Mouse (Mus musculus): Measurements from ENCODE around the gene Olig1. TPM values are rescaled to one million over a fixed set of nuclear protein-coding genes. Genes with fewer than 3 reads are reported as not detected.

Gene Olig1
- polyA plus RNA-seq, 1 experiment from 2014 or later, result not detected

DNA sequence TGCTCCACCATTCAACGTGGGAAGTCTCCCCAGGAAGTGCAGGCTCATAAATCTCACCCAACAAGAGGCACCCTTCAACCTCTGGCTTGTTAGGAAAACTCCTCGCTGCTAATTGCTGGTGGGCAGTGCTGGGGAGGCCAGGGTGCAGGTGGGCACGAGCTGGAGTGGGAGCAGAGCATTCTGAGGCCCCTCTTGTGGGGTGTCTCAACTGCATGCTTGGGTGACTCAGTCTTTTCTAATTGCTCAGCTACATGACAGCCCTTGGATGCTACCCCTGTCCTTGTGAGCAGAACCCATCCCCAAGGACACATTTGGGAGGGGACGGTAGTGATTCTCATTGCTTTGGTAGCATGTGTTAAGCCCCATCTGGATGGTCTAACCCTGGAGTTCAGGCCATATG lies 28.2 kb downstream of the Olig1 start:
- no peak overlapping the region for H3K9ac ChIP-seq (ENCODE audit: low read depth, low read length)
- H3K27me3 ChIP-seq (replicated peaks; ENCODE audit: control insufficient read depth, insufficient read depth, low read length), result peaks cover 20% of the 10 kb centered on the region
- no peaks in the 10 kb centered on the region for H3K36me3 ChIP-seq (ENCODE audit: control insufficient read depth, insufficient read depth, low read length)
- H3K4me1 ChIP-seq (replicated peaks; ENCODE audit: control insufficient read depth, insufficient read depth, low read length), result no peaks in the 10 kb centered on the region
- DNase-seq (ENCODE audit: low spot score) (no peak), ATAC-seq (replicated peaks; ENCODE audit: low FRiP score) (no peak)
- H3K9me3 ChIP-seq (ENCODE audit: control insufficient read depth, low read length), result no peaks in the 10 kb centered on the region
- H3K4me3 ChIP-seq (ENCODE audit: low read depth, low read length), result no peak overlapping the region
- no peak overlapping the region for H3K27ac ChIP-seq (ENCODE audit: low read depth, low read length)
- H3K4me2 ChIP-seq, result no peak overlapping the region
- 37% methylated on average over 4 of the region's 4 CpGs for WGBS

DNA sequence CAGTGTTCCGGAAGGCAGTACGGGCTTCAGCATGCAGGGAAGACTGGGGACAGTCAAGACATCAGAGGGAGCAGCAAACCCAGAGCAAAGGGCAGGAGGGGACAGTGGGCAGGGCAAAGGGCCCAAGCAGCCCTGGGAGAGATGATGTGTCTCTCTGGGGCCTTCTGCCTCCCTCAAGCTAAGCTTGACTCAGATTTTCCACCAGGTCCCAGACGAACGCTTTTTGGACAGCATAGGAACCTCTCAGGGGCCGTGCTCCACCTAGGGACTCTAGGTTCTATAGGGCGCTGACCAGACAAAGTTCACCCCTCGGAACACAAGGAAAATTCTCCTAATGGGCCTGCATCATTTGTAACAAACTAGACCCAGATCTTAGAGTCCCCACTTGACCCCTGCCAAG lies 29.8 kb downstream of the Olig1 start:
- Histone ChIP-seq H3K9ac (ENCODE audit: low read depth, low read length) (no peak overlapping the region), H3K27me3 (replicated peaks; ENCODE audit: control insufficient read depth, insufficient read depth, low read length) (peaks cover 37% of the 10 kb centered on the region), H3K4me3 (ENCODE audit: low read depth, low read length) (no peak overlapping the region), H3K9me3 (ENCODE audit: control insufficient read depth, low read length) (no peaks in the 10 kb centered on the region), H3K36me3 (ENCODE audit: control insufficient read depth, insufficient read depth, low read length) (no peaks in the 10 kb centered on the region), H3K4me2 (no peak overlapping the region), H3K4me1 (replicated peaks; ENCODE audit: control insufficient read depth, insufficient read depth, low read length) (no peaks in the 10 kb centered on the region), H3K27ac (ENCODE audit: low read depth, low read length) (no peak overlapping the region)
- 80% methylated on average over 7 of the region's 7 CpGs for WGBS
- no peak for ATAC-seq (replicated peaks; ENCODE audit: low FRiP score)
- DNase-seq (ENCODE audit: low spot score), result no peak

DNA sequence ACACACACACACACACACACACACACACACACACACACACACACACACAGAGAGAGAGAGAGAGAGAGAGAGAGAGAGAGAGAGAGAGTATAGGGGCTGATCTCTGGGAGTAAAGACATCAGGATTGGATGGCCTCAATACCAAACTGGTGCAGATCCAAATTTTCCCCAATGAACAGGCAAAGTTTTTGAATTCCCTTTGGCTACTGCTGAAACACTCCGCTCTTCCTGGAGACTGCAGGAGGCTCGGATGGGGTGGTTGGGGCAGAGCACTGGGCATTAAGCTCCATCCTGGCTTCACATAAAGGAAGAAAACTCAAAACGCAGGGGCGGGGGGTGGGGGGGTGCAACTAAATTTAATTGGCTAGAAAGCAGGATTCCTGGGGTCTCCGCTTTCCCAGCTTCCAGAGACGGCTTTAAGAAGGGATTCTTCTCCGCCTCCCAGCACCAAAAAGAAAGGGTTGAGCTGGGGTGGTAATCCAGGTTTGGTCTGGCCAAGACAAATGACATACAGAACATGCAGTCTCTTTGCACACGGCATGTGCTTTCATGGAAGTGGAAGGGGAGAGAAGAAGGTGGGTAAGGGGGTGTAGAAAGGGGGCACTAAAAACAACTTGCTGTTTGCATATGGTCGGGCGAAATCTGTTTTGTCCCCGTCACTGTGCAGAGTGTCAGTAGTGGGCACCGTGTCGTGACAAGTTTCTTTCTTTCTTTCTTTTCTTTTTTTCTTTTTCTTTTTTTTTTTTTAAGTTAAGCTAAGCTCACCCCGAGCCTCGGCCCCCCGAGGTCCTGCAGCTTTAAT lies 31.3 kb downstream of the Olig1 start:
- no peak overlapping the region for H3K4me2 ChIP-seq
- H3K27ac ChIP-seq (ENCODE audit: low read depth, low read length), result no peak overlapping the region
- ATAC-seq (replicated peaks; ENCODE audit: low FRiP score), result no peak
- no peaks in the 10 kb centered on the region for H3K36me3 ChIP-seq (ENCODE audit: control insufficient read depth, insufficient read depth, low read length)
- no peak for DNase-seq (ENCODE audit: low spot score)
- no peak overlapping the region for H3K9ac ChIP-seq (ENCODE audit: low read depth, low read length)
- H3K4me1 ChIP-seq (replicated peaks; ENCODE audit: control insufficient read depth, insufficient read depth, low read length), result no peaks in the 10 kb centered on the region
- peaks cover 45% of the 10 kb centered on the region for H3K27me3 ChIP-seq (replicated peaks; ENCODE audit: control insufficient read depth, insufficient read depth, low read length)
- 52% methylated on average over 16 of the region's 16 CpGs for WGBS
- no peaks in the 10 kb centered on the region for H3K9me3 ChIP-seq (ENCODE audit: control insufficient read depth, low read length)
- no peak overlapping the region for H3K4me3 ChIP-seq (ENCODE audit: low read depth, low read length)

DNA sequence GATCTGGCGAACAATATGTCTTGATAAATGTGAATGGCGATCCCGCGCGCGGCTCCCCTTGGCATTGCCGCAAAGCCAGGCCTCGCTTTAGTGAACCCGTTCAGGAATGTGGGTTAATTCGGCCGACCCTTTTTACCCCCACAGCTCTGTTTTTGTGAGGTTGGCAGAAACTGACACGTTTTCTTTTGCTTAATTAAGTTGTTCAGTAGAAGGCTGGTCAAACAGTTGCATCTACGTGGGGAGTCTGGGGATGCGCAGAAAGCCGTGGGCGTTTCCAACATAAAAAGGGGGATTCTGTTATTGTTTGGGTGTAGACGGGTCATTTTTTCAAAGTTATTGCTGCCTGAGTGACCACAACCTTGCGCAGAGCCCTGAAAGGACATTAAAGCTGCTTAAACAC lies 31.9 kb downstream of the Olig1 start:
- Histone ChIP-seq H3K36me3 (ENCODE audit: control insufficient read depth, insufficient read depth, low read length) (no peaks in the 10 kb centered on the region), H3K4me1 (replicated peaks; ENCODE audit: control insufficient read depth, insufficient read depth, low read length) (no peaks in the 10 kb centered on the region), H3K27me3 (replicated peaks; ENCODE audit: control insufficient read depth, insufficient read depth, low read length) (peaks cover 46% of the 10 kb centered on the region), H3K4me2 (no peak overlapping the region), H3K9me3 (ENCODE audit: control insufficient read depth, low read length) (no peaks in the 10 kb centered on the region), H3K9ac (ENCODE audit: low read depth, low read length) (no peak overlapping the region), H3K4me3 (ENCODE audit: low read depth, low read length) (no peak overlapping the region), H3K27ac (ENCODE audit: low read depth, low read length) (no peak overlapping the region)
- ATAC-seq (replicated peaks; ENCODE audit: low FRiP score) (no peak), DNase-seq (ENCODE audit: low spot score) (no peak)
- WGBS, result 62% methylated on average over 18 of the region's 18 CpGs

DNA sequence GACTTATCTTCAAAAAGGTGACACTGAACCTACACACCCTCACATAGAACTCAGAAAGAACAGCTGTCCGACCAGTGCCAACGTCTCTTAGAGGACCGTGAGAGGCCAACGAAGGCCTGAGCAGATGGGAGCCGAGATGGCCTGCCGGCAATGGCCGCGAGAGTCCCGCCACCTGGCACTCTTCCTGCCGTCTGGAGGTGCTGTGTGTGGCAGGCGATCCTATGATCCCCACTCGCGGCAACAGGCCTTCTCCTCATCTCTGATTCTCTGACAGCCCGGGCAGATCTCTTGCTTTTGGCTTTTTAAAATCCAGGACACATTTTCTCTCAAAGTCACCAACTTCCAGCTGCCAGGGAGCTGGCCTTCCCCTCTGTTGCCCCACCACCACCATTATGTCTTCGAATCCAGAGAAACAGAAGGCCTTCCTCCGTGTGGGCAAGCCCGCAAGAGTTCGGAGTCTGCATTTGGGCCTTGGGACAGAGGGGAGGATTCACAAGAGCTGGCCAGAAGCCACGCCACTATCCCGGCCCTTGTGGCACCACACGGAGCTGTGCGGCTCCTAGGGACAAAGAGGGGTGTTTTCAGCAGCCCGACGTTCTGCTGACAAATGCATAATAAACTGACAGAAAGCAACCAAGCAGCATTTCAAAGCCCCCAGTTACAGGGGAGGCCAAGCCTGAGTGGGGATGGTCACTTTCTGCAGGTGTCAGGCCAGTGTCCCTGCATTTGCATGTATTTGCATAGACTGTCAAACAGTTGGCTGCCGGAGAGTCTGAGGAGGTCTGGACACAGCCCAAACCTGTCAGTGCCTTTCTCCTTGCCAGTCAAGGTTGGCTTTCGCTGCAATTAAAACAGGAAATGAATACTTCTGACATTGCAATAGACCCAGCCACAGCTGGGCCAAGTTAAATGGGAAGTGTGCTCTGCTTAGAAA lies 34.5 kb downstream of the Olig1 start:
- H3K4me3 ChIP-seq (ENCODE audit: low read depth, low read length), result no peak overlapping the region
- ATAC-seq (replicated peaks; ENCODE audit: low FRiP score) (no peak), DNase-seq (ENCODE audit: low spot score) (no peak)
- H3K4me2 ChIP-seq, result no peak overlapping the region
- no peaks in the 10 kb centered on the region for H3K4me1 ChIP-seq (replicated peaks; ENCODE audit: control insufficient read depth, insufficient read depth, low read length)
- no peak overlapping the region for H3K9ac ChIP-seq (ENCODE audit: low read depth, low read length)
- H3K27ac ChIP-seq (ENCODE audit: low read depth, low read length), result no peak overlapping the region
- 52% methylated on average over 26 of the region's 26 CpGs for WGBS
- H3K9me3 ChIP-seq (ENCODE audit: control insufficient read depth, low read length), result no peaks in the 10 kb centered on the region
- no peaks in the 10 kb centered on the region for H3K36me3 ChIP-seq (ENCODE audit: control insufficient read depth, insufficient read depth, low read length)
- H3K27me3 ChIP-seq (replicated peaks; ENCODE audit: control insufficient read depth, insufficient read depth, low read length), result peaks cover 49% of the 10 kb centered on the region

DNA sequence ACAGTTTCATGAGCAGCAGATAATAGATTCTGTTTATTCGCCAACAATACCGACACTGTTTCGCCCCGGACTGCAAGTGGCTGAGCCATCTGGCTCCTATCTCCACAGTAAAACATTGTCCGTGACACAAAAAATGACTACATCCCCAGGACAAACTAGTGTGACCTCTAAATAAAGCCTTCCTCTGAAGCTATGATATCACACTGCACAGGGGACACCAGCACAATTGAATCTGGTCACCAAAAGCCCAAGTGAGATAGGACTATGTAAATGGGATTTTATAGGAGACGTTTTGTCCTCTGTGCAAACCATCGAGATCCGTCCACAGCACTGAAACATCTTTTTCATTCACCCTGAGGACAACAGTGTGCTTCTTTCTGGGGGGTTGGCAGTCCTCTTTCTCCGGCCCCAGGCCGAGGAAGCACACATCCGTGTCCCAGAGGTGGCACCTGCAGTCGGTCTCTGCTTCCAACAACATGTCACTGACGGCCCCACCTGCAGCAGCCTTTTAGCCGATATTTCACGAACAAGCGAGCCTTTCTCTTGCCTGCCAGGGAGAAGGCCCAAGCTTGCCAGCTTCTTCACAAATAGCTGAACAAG lies 36.0 kb downstream of the Olig1 start:
- H3K9ac ChIP-seq (ENCODE audit: low read depth, low read length), result no peak overlapping the region
- no peaks in the 10 kb centered on the region for H3K9me3 ChIP-seq (ENCODE audit: control insufficient read depth, low read length)
- 74% methylated on average over 16 of the region's 16 CpGs for WGBS
- H3K36me3 ChIP-seq (ENCODE audit: control insufficient read depth, insufficient read depth, low read length), result no peaks in the 10 kb centered on the region
- H3K4me2 ChIP-seq, result no peak overlapping the region
- H3K27ac ChIP-seq (ENCODE audit: low read depth, low read length), result no peak overlapping the region
- H3K4me1 ChIP-seq (replicated peaks; ENCODE audit: control insufficient read depth, insufficient read depth, low read length), result no peaks in the 10 kb centered on the region
- ATAC-seq (replicated peaks; ENCODE audit: low FRiP score) (no peak), DNase-seq (ENCODE audit: low spot score) (no peak)
- H3K27me3 ChIP-seq (replicated peaks; ENCODE audit: control insufficient read depth, insufficient read depth, low read length), result peaks cover 45% of the 10 kb centered on the region
- H3K4me3 ChIP-seq (ENCODE audit: low read depth, low read length), result no peak overlapping the region

DNA sequence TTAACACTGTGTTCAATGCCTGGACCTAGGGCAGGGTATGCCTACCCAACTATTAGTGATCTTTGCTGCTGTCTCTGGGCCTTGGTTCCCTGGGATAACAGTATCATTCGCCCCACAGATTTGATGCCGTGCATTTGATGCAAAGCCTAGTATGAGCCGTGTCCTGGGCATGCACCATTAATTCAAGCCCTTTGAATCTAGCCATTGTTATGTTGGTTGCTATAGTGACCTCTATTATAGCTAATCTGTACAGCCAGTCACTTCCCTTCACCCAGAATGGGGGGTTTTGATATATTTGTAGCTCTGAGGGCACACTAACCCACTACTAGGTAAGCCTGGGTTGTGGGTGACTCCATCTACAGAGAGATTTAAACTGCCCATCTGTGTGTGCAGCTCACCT lies 40.3 kb downstream of the Olig1 start:
- ATAC-seq (replicated peaks; ENCODE audit: low FRiP score) (no peak), DNase-seq (ENCODE audit: low spot score) (no peak)
- Histone ChIP-seq H3K4me1 (replicated peaks; ENCODE audit: control insufficient read depth, insufficient read depth, low read length) (no peaks in the 10 kb centered on the region), H3K27ac (ENCODE audit: low read depth, low read length) (no peak overlapping the region), H3K4me2 (no peak overlapping the region), H3K4me3 (ENCODE audit: low read depth, low read length) (no peak overlapping the region), H3K9me3 (ENCODE audit: control insufficient read depth, low read length) (no peaks in the 10 kb centered on the region), H3K27me3 (replicated peaks; ENCODE audit: control insufficient read depth, insufficient read depth, low read length) (peaks cover 22% of the 10 kb centered on the region), H3K36me3 (ENCODE audit: control insufficient read depth, insufficient read depth, low read length) (no peaks in the 10 kb centered on the region), H3K9ac (ENCODE audit: low read depth, low read length) (no peak overlapping the region)
- WGBS, result 79% methylated on average over 3 of the region's 3 CpGs

DNA sequence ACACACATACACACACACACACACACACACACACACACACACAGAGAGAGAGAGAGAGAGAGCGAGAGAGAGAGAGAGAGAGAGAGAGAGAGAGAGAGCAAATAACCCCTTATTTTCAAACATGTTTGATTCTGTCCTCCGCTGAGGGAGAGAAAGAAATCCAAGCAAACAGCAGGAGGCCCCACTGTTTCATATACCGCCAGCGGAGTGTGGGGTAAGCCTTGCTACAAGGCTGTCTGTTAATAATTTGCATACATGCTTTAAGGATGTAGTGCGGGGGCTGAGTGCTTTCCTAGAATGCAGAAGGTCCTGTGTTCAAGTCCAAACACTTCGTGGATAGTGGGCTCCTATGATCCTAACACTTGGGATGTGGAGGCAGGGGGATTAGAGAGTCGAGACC lies 43.3 kb downstream of the Olig1 start:
- Histone ChIP-seq H3K4me3 (ENCODE audit: low read depth, low read length) (no peak overlapping the region), H3K4me2 (no peak overlapping the region), H3K27me3 (replicated peaks; ENCODE audit: control insufficient read depth, insufficient read depth, low read length) (peaks cover 13% of the 10 kb centered on the region; the same call in 1 of the 2 replicates), H3K4me1 (replicated peaks; ENCODE audit: control insufficient read depth, insufficient read depth, low read length) (no peaks in the 10 kb centered on the region), H3K9ac (ENCODE audit: low read depth, low read length) (no peak overlapping the region), H3K36me3 (ENCODE audit: control insufficient read depth, insufficient read depth, low read length) (no peaks in the 10 kb centered on the region), H3K9me3 (ENCODE audit: control insufficient read depth, low read length) (no peaks in the 10 kb centered on the region), H3K27ac (ENCODE audit: low read depth, low read length) (no peak overlapping the region)
- 67% methylated on average over 7 of the region's 7 CpGs for WGBS
- ATAC-seq (replicated peaks; ENCODE audit: low FRiP score) (no peak), DNase-seq (ENCODE audit: low spot score) (no peak)
